Mouse (Mus musculus): ENCODE results near the gene Ints3.
A peak's percentile ranks its signal among the peaks of the same experiment; 100 is the strongest.

DNA sequence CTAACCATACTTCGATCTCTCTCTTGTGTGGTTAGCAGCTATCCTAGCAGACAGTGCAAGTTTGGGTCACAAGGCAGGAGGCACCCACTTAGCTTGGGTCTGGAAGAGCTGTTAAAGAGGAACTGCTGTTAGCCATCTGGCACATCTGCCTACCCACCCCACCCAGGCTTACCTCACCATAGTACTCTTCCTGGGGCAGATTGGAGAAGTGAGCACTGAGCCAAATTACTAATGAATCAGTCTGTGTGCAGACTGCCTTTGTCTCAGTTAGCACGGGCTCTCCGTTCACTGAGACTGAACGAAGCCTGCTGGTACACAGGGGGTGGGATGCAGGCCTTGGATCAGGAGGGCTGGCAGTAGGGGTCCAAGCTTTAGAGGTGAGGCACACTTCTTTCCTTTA lies 49.7 kb downstream of the Ints3 start:
- TF ChIP-seq ETS1 (IDR thresholded peaks at IDR 0.05; ENCODE audit: low read depth, low read length), result peak; percentile 92
- no peak for TF ChIP-seq KAT2A (conservative IDR thresholded peaks at IDR 0.05; ENCODE audit: low read depth, low read length)
- peak; percentile 67 to 83 for TF ChIP-seq EP300 (IDR thresholded peaks at IDR 0.05; ENCODE audit: low read depth in 1 of 2, low read length in 2 of 2)
- TF ChIP-seq POLR2A (IDR thresholded peaks at IDR 0.05; ENCODE audit: control insufficient read depth in 1 of 2, insufficient read depth in 1 of 2, low read depth in 1 of 2, low read length in 2 of 2, poor library complexity in 1 of 2), result no peak; a peak in 1 of 4 replicates
- no peak for TF ChIP-seq MAX (IDR thresholded peaks at IDR 0.05; ENCODE audit: low read length)
- TF ChIP-seq CTCF (IDR thresholded peaks at IDR 0.05 in 2 of 3, conservative IDR thresholded peaks at IDR 0.05 in 1 of 3; ENCODE audit: control insufficient read depth in 1 of 3, insufficient read depth in 1 of 3, low read depth in 2 of 3, low read length in 3 of 3, poor library complexity in 1 of 3, severe bottlenecking in 1 of 3), result no peak
- TF ChIP-seq RAD21 (IDR thresholded peaks at IDR 0.05; ENCODE audit: low read depth, low read length), result no peak
- TF ChIP-seq TAL1 (IDR thresholded peaks at IDR 0.05; ENCODE audit: low read length), result peak; percentile 55
- TF ChIP-seq GATA1 (IDR thresholded peaks at IDR 0.05; ENCODE audit: low read depth, low read length), result 0 out of 2 replicates have a peak, but pooled peaks have one; percentile 7

Data from MEL (cell line).